Mouse (Mus musculus): Measurements from ENCODE around the gene Cpne5. TPM values are rescaled to one million over a fixed set of nuclear protein-coding genes. Genes with fewer than 3 reads are reported as not detected.
"Not testable (repeated sequence)": the region's sequence is repeated elsewhere in the genome, so short reads cannot be mapped to it uniquely, and the experiment has no call there.

Cpne5 gene
- polyA plus RNA-seq, 1 experiment from 2014 or later, result 4.7 TPM

DNA sequence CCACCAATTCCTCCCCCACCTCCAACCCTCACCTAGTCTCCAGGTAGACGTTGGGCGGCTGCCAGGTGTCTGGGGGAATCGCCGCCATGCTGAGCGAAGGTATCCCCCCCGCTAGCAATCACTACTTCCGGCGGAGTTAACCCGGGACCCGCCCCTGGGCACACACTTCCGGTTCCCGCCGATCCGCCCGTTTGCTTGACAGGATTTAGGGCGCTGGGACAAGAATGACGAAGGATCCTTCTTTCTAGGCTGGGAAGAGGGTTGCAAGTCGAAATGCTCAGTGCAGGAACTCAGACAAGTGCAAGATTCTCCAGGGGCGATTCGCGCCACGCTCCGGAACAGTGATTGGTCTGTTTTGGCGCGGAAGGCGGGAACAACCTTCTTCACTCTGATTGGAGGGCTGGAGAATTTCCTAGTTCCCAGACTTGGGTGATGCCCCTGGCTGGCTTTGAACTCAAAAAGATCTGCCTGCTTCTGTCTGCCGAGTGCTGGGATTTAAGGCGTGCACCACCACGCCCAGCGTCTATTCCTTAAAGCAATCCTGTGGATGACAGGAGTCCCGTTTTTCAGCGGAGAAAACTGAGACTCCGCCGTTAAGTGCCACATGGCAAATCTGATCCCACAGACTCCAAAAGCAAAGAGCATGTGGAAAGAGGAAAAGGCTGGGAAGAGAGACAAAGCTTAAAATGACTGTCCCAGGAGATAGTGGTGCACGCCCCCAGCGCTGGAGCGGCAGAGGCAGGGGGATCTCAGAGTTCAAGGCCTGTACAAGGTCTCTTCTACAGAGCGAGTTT, 26.1 kb upstream of the Cpne5 start, which contains the start of gene Ppil1:
TSS of gene Ppil1 (minus strand) at position 347 of the 794 bp plus-strand sequence.
- peak; percentile 89 for DNase-seq (ENCODE audit: low spot score)
- H3K9me3 ChIP-seq, result no peaks in the 10 kb centered on the region
- WGBS, result 7% methylated on average over 38 of the region's 38 CpGs
- no peaks in the 10 kb centered on the region for H3K27me3 ChIP-seq (replicated peaks; ENCODE audit: low read depth, poor library complexity, severe bottlenecking)
- peak within 1 kb of the TSS; percentile 79 for H3K4me3 ChIP-seq
- peaks cover 29% of the 10 kb centered on the region for H3K36me3 ChIP-seq (replicated peaks)
- H3K4me1 ChIP-seq, result peaks cover 54% of the 10 kb centered on the region
- peak within 1 kb of the TSS; percentile 97 for H3K27ac ChIP-seq (replicated peaks)

- Histone ChIP-seq H3K4me1 (peaks cover 53% of the 10 kb centered on the region), H3K4me3 (peak overlapping the region; percentile 79)
- 2% methylated on average over 14 of the region's 14 CpGs for WGBS
Measured at GRCm38 (mm10) chr17:29263417-29263816, 25.4 kb upstream of the Cpne5 start.

GRCm38 (mm10) chr17:29262259-29262649, 24.3 kb upstream of the Cpne5 start:
- Histone ChIP-seq H3K4me1 (peaks cover 55% of the 10 kb centered on the region), H3K36me3 (replicated peaks) (peaks cover 47% of the 10 kb centered on the region), H3K9me3 (no peaks in the 10 kb centered on the region), H3K27ac (replicated peaks) (no peak overlapping the region), H3K27me3 (replicated peaks; ENCODE audit: low read depth, poor library complexity, severe bottlenecking) (no peaks in the 10 kb centered on the region), H3K4me3 (peak overlapping the region; percentile 79; the same call in 1 of the 2 replicates)
- 70% methylated on average over 2 of the region's 2 CpGs for WGBS
- no peak for DNase-seq (ENCODE audit: low spot score)

More at GRCm38 (mm10) chr17:29263417-29263816, 25.4 kb upstream of the Cpne5 start:
- H3K36me3 ChIP-seq (replicated peaks), result peaks cover 36% of the 10 kb centered on the region
- no peaks in the 10 kb centered on the region for H3K27me3 ChIP-seq (replicated peaks; ENCODE audit: low read depth, poor library complexity, severe bottlenecking)
- no peaks in the 10 kb centered on the region for H3K9me3 ChIP-seq
- DNase-seq (ENCODE audit: low spot score), result no peak
- H3K27ac ChIP-seq (replicated peaks), result peak overlapping the region; percentile 97

DNA sequence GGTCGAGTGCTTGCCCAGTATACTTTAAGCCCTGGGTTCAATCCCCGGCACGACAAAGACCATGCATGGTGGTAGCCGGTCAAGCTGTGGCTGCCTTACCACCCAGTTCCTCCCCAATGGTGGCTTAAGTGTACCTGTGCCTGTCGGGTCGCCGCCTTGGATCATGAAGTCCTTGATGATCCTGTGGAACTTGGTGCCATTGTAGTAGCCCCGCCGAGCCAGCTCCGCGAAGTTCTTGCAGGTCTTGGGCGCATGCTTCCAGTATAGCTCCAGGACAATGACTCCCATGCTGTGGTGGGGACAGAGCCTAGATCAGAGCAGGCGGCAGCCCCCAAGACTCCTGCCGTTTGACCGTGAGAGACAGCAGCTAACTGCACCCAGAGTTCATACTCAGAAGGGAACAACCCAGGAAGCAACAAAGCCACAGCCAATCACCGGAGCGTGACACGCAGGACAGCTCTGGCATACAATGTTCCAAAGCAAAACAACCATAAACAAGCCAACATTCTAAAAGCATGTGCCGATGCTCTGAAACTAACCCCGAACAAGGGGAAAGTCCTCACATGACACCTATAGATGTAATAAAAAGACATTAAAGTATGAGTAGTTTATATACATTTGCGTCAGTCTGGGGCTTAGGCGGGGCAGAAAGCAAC, 23.8 kb upstream of the Cpne5 start:
- Histone ChIP-seq H3K27ac (replicated peaks) (no peak overlapping the region), H3K27me3 (replicated peaks; ENCODE audit: low read depth, poor library complexity, severe bottlenecking) (no peaks in the 10 kb centered on the region), H3K36me3 (replicated peaks) (peaks cover 52% of the 10 kb centered on the region), H3K4me1 (peaks cover 55% of the 10 kb centered on the region), H3K4me3 (peak overlapping the region; percentile 79; the same call in 1 of the 2 replicates), H3K9me3 (no peaks in the 10 kb centered on the region)
- 94% methylated on average over 22 of the region's 22 CpGs for WGBS
- DNase-seq (ENCODE audit: low spot score), result no peak

GRCm38 (mm10) chr17:29260501-29260900, 22.5 kb upstream of the Cpne5 start:
- H3K4me1 ChIP-seq, result peaks cover 55% of the 10 kb centered on the region
- WGBS, result 92% methylated on average over 15 of the region's 15 CpGs

DNA sequence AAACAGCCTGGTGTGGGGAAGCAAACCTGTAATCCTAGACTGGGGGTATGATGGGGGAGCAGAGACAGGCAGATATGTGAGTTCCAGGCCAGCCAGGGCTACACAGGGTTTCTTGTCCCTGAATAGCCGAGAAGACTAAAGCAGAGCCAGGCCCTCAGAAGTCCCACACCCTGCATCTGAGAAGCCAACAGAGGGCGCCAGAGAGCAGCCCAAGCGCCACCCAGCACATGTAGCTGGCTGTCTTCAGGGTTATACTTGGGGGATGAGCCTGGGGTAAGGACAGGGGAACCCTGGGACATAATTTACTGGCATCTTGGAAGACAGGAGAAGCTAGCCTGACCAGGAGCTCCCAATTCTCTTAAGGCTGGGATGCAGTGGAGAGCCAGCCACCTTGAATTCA, 21.5 kb upstream of the Cpne5 start:
- Histone ChIP-seq H3K27me3 (replicated peaks; ENCODE audit: low read depth, poor library complexity, severe bottlenecking) (no peaks in the 10 kb centered on the region), H3K4me1 (peaks cover 52% of the 10 kb centered on the region), H3K9me3 (no peaks in the 10 kb centered on the region), H3K27ac (replicated peaks) (no peak overlapping the region; the same call in 1 of the 2 replicates), H3K36me3 (replicated peaks) (peaks cover 75% of the 10 kb centered on the region), H3K4me3 (peak overlapping the region; percentile 26; the same call in 1 of the 2 replicates)
- WGBS, result 10% methylated on average over 3 of the region's 3 CpGs
- peak; percentile 86 for DNase-seq (ENCODE audit: low spot score)

More at GRCm38 (mm10) chr17:29260501-29260900, 22.5 kb upstream of the Cpne5 start:
- Histone ChIP-seq H3K4me3 (no peak overlapping the region), H3K27ac (replicated peaks) (no peak overlapping the region), H3K36me3 (replicated peaks) (peaks cover 65% of the 10 kb centered on the region), H3K9me3 (no peaks in the 10 kb centered on the region), H3K27me3 (replicated peaks; ENCODE audit: low read depth, poor library complexity, severe bottlenecking) (no peaks in the 10 kb centered on the region)
- no peak for DNase-seq (ENCODE audit: low spot score)

DNA sequence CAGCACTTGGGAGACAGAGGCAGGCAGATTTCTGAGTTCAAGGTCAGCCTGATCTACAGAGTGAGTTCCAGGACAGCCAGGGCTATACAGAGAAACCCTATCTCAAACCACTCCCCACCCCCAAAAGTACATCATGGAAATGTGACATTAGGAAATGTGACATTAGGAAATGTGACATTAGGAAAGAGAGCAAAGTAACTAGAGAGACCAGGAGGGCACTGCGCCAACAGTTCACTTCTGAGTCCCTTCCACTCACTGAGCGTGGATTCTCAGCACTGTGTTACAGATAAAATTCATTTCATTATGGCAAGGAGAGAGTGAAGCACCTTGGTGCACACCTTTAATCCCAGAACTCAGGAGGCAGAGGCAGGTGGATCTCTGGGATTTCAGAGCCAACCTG, 21.0 kb upstream of the Cpne5 start:
- WGBS, result 97% methylated on average over 2 of the region's 2 CpGs
- Histone ChIP-seq H3K4me3 (no peak overlapping the region), H3K36me3 (replicated peaks) (peaks cover 81% of the 10 kb centered on the region), H3K27ac (replicated peaks) (no peak overlapping the region), H3K4me1 (peaks cover 47% of the 10 kb centered on the region), H3K27me3 (replicated peaks; ENCODE audit: low read depth, poor library complexity, severe bottlenecking) (no peaks in the 10 kb centered on the region), H3K9me3 (no peaks in the 10 kb centered on the region)
- no peak for DNase-seq (ENCODE audit: low spot score)

GRCm38 (mm10) chr17:29258025-29258558, 20.1 kb upstream of the Cpne5 start:
- H3K9me3 ChIP-seq, result no peaks in the 10 kb centered on the region
- WGBS, result 77% methylated on average over 10 of the region's 10 CpGs
- no peak overlapping the region for H3K27ac ChIP-seq (replicated peaks)
- peak; percentile 41 for DNase-seq (ENCODE audit: low spot score)
- H3K4me1 ChIP-seq, result peaks cover 46% of the 10 kb centered on the region
- H3K36me3 ChIP-seq (replicated peaks), result peaks cover 89% of the 10 kb centered on the region
- H3K27me3 ChIP-seq (replicated peaks; ENCODE audit: low read depth, poor library complexity, severe bottlenecking), result no peaks in the 10 kb centered on the region
- peak overlapping the region; percentile 11; the same call in 1 of the 2 replicates for H3K4me3 ChIP-seq

DNA sequence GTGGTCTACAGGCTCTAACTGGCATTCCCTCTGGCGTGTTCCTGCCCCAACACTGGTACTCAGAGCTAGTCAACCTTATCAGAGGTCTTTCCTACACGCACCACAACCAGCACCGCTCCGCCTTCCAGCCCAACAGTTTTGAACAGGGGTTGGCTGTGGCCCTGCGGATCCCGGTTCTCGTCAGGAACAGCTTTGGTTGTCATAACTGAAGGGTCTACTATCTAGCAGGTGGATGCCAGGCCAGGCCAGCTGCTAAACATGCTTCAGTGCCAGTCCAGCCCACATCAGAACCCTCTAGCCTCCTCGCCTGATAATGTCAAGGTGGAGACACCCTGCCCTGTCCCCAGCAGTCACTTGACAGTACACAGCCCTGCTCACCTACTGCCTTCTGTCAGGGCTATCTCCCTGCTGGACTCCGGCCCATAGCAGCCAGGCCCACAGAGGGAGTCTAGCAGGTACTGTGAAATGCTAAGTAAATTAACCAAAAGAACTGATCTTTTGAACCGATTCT, 19.1 kb upstream of the Cpne5 start:
- H3K4me1 ChIP-seq, result peaks cover 36% of the 10 kb centered on the region
- WGBS, result 94% methylated on average over 10 of the region's 10 CpGs
- H3K4me3 ChIP-seq, result no peak overlapping the region
- H3K9me3 ChIP-seq, result no peaks in the 10 kb centered on the region
- no peaks in the 10 kb centered on the region for H3K27me3 ChIP-seq (replicated peaks; ENCODE audit: low read depth, poor library complexity, severe bottlenecking)
- H3K36me3 ChIP-seq (replicated peaks), result peaks cover 99% of the 10 kb centered on the region
- no peak overlapping the region for H3K27ac ChIP-seq (replicated peaks)
- DNase-seq (ENCODE audit: low spot score), result no peak

DNA sequence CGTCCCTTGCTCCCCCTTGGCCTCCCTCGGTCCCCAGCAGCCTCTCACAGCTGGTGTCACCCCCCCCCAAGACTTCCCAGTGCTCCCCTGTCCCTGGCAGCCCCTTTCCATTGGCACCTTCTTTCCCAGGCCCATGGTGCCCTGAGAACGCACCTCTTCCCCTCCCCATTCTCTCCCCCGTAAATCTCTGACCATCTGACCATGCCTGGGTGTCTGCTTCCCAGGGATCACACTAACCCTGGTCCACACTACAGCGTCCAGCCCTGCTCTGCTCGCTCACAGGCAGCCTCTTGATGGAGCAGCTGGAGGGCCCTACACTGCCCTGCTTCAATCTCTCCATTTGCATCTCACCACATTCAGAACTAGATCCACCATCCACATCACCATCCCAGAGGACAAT, 18.5 kb upstream of the Cpne5 start:
- Histone ChIP-seq H3K9me3 (no peaks in the 10 kb centered on the region), H3K27me3 (replicated peaks; ENCODE audit: low read depth, poor library complexity, severe bottlenecking) (no peaks in the 10 kb centered on the region), H3K4me1 (peaks cover 31% of the 10 kb centered on the region), H3K36me3 (replicated peaks) (peaks cover 100% of the 10 kb centered on the region), H3K4me3 (no peak overlapping the region), H3K27ac (replicated peaks) (no peak overlapping the region)
- WGBS, result 84% methylated on average over 6 of the region's 6 CpGs
- no peak for DNase-seq (ENCODE audit: low spot score)

DNA sequence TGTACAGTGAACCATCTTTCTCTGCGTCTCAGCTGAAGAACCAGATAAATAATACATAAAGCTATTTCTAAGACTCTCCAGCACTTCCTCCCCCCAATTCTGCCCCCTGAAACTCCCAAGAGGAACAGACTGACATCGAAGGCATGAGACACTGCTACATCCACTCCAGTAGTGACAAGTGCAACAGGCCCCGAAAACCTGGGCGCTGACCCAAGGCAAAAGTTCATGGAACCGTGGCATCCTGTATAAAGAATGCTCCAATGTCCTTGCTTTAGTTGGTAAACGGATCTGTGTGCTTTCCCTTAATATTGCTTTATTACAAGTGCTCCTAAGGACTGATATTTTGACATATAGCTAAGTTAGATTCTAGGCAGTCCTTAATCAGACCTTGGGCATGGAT, 16.8 kb upstream of the Cpne5 start:
- not testable (repeated sequence) for H3K27ac ChIP-seq (replicated peaks); DNase-seq (ENCODE audit: low spot score); H3K4me3 ChIP-seq; H3K27me3 ChIP-seq (replicated peaks; ENCODE audit: low read depth, poor library complexity, severe bottlenecking); H3K9me3 ChIP-seq
- Histone ChIP-seq H3K4me1 (peaks cover 20% of the 10 kb centered on the region), H3K36me3 (replicated peaks) (peaks cover 100% of the 10 kb centered on the region)
- WGBS, result 93% methylated on average over 6 of the region's 6 CpGs

- WGBS, result 93% methylated on average over 9 of the region's 9 CpGs
- DNase-seq (ENCODE audit: low spot score), result no peak
- Histone ChIP-seq H3K27me3 (replicated peaks; ENCODE audit: low read depth, poor library complexity, severe bottlenecking) (no peaks in the 10 kb centered on the region), H3K27ac (replicated peaks) (no peak overlapping the region), H3K4me3 (no peak overlapping the region), H3K4me1 (peaks cover 11% of the 10 kb centered on the region), H3K9me3 (no peaks in the 10 kb centered on the region), H3K36me3 (replicated peaks) (peaks cover 100% of the 10 kb centered on the region)
Measured at GRCm38 (mm10) chr17:29253684-29254083, 15.7 kb upstream of the Cpne5 start.

Measured in embryonic facial prominence, embryonic 10.5 days (tissue).